Mouse (Mus musculus): ENCODE data around the gene Tmem158.

GRCm38 (mm10) chr9:123309073-123309472, 48.5 kb upstream of the Tmem158 start:
- TF ChIP-seq CTCF (IDR thresholded peaks at IDR 0.05; ENCODE audit: extremely low read depth, insufficient read depth, insufficient read length, insufficient replicate concordance) (no peak), POLR2A (IDR thresholded peaks at IDR 0.05; ENCODE audit: low read depth, low read length) (no peak)
